Mouse (Mus musculus) neural tube, embryonic 13.5 days (tissue): ENCODE data around the gene Tmem147. TPM values are rescaled to one million over a fixed set of nuclear protein-coding genes. Genes with fewer than 3 reads are reported as not detected.
"Not testable (repeated sequence)": the region's sequence is repeated elsewhere in the genome, so short reads cannot be mapped to it uniquely, and the experiment has no call there.

ENCODE experiments used
- ATAC-seq: fragments of 200-750 bp; cut with Nextera tagmentation; 2 replicates; pipeline ENCODE4 v1.8.0; 2017; ENCODE audit warnings: low read depth, mild to moderate bottlenecking, moderate TSS enrichment, moderate library complexity
- H3K27ac ChIP-seq: fragments of 300-500 bp; sonication (generic); replicated peaks from 2 replicates; pipeline ENCODE4 v1.5.1; 2015; ENCODE audit warnings: moderate library complexity, mild to moderate bottlenecking, inconsistent platforms
- H3K27me3 ChIP-seq: fragments of 300-500 bp; sonication (generic); 2 replicates; pipeline ENCODE4 v1.6.1; 2015; ENCODE audit warnings: mild to moderate bottlenecking, inconsistent platforms
- H3K36me3 ChIP-seq: fragments of 300-500 bp; sonication (generic); 2 replicates; pipeline ENCODE4 v1.6.1; 2015; ENCODE audit warnings: mild to moderate bottlenecking, inconsistent platforms
- H3K4me1 ChIP-seq: fragments of 300-500 bp; sonication (generic); replicated peaks from 2 replicates; pipeline ENCODE4 v1.6.1; 2015; ENCODE audit warnings: inconsistent platforms
- H3K4me2 ChIP-seq: fragments of 300-500 bp; sonication (generic); 2 replicates; pipeline ENCODE4 v1.6.1; 2015; ENCODE audit warnings: inconsistent platforms, mild to moderate bottlenecking, moderate library complexity
- H3K4me3 ChIP-seq: fragments of 300-500 bp; sonication (generic); 2 replicates; pipeline ENCODE4 v1.5.1; 2015; ENCODE audit warnings: mild to moderate bottlenecking, inconsistent platforms
- H3K9ac ChIP-seq: fragments of 300-500 bp; sonication (generic); 2 replicates; pipeline ENCODE4 v1.6.1; 2015; ENCODE audit warnings: moderate library complexity, mild to moderate bottlenecking, inconsistent platforms
- H3K9me3 ChIP-seq: fragments of 300-500 bp; sonication (generic); 2 replicates; pipeline ENCODE4 v1.6.1; 2016; ENCODE audit warnings: inconsistent platforms
- WGBS: fragments of 180-500 bp; shearing (Covaris S2); methylation state at CpG from one replicate; pipeline ENCODE4 v1.1.7; 2015; 5-methylcytosine and 5-hydroxymethylcytosine counted together
- polyA plus RNA-seq: library from polyadenylated mRNA; unstranded; fragments of >200 nt; fragmentation: Nextera tagmentation; extraction: Ambion mirVana; gene quantifications from 2 replicates; pipeline ENCODE4 v1.2.1, GENCODE M21; 2015

Gene Tmem147
- polyA plus RNA-seq, 1 experiment from 2014 or later: 272 TPM

DNA sequence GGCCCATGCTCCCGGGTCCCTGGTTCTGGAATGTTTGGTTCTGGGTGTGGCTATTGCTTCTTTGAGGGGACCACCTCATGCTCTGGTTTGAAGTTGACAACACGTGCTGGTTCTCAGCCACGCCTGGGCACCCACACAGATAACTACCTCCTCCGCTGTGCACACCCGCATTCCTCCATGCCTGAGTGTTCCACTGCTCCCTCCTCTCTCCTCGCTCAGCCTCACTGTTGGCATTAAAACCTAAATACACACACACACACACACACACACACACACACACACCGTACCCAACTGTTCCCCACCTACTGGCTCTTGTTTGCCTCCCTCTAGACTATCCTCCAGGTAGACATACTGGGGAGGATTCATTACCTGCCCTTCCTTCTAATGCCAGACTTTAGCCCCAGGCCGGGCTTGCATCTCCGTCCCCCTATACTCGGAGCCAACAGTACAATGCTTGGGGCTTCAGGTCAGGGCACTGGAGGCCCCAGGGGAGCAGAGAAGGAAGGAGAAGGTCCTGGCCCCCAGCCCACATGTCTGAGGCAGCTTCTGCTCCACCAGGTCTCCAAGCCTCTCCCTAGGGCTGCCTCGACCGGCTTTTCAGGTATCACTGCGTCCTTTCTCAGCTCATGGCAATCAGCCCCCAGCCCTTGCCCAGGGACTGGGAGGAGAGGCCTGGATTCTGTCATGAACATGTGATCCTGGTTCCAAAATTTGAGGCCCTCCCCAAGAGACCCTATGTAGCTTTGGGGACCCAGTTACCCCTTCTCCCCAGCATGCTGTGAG lies 20.7 kb upstream of the Tmem147 start:
- Histone ChIP-seq H3K36me3 (peaks cover 29% of the 10 kb centered on the region), H3K27ac (no peak overlapping the region), H3K27me3 (no peaks in the 10 kb centered on the region), H3K4me1 (no peaks in the 10 kb centered on the region), H3K4me3 (no peak overlapping the region), H3K9ac (no peak overlapping the region), H3K4me2 (no peak overlapping the region), H3K9me3 (peaks cover 5% of the 10 kb centered on the region; the same call in 1 of the 2 replicates)
- WGBS: 90% methylated on average over 13 of the region's 13 CpGs
- ATAC-seq: no peak; the same call in 1 of the 2 replicates

DNA sequence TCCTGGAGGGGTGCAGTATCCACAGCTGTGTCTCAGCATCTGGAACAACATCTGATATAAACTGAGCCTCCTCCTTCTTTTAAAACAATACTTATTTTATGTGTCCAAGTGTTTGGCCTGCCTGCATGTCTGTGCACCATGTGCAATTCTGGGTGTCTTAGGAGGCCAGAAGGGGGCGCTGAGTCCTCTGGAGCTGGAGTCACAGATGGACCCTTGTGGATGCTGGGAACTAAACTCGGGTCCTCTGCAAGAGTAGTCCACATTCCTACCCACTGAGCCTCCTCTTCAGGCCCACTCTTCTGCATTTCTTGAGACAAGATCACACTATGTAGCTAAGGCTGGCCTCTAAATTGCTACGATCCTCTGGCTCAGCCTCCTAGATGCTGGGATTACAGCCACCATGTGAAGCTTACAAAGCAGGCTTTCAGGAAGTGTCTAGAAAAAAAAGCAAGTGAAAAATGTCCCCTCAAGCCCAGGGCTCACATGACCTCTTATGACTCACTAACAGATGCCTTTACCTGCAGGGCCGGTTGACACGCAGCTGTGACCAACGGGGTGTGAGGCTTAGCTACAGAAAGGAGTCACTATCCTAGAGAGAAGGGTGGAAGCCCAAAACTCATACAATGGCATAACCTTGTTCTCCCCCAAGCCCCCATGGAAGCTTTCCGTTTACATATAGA lies 18.3 kb upstream of the Tmem147 start:
- H3K9ac ChIP-seq: no peak overlapping the region
- no peaks in the 10 kb centered on the region for H3K9me3 ChIP-seq
- H3K4me3 ChIP-seq: no peak overlapping the region
- H3K4me1 ChIP-seq: peaks cover 7% of the 10 kb centered on the region; the same call in 1 of the 2 replicates
- no peak overlapping the region for H3K4me2 ChIP-seq
- no peak overlapping the region for H3K27ac ChIP-seq
- 86% methylated on average over 7 of the region's 7 CpGs for WGBS
- H3K27me3 ChIP-seq: no peaks in the 10 kb centered on the region
- peaks cover 11% of the 10 kb centered on the region for H3K36me3 ChIP-seq
- ATAC-seq: no peak

DNA sequence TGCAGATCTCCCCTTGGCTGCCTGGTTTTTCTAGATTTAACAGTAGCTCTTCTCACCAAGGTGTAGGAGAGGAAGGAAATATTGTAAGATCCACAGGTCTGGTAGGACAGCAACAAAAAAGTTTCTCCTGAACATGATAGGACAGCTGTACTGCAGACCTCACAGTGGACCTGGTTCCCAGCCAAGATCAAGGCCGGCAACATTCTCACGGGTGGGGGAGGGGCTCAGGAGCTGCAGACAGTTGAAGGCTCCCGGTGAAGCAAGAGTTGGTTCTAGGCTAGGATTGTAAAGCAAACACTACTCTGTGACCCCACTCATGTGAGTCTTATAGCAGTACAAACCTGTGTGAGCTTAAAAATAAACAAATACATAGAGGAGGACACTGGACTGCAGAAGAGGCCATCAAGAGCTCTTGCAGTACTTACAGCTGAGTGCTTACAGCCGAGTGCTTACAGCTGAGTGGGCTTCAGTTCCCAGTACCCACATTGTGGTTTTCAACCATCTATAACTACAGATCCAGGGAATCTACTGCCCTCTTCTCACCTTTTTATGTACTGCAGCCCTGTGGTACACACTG lies 14.8 kb upstream of the Tmem147 start:
- ATAC-seq: no peak
- Histone ChIP-seq H3K4me1 (peaks cover 7% of the 10 kb centered on the region; the same call in 1 of the 2 replicates), H3K27me3 (no peaks in the 10 kb centered on the region), H3K9ac (no peak overlapping the region), H3K9me3 (no peaks in the 10 kb centered on the region), H3K27ac (no peak overlapping the region), H3K4me3 (no peak overlapping the region), H3K4me2 (no peak overlapping the region), H3K36me3 (peaks cover 26% of the 10 kb centered on the region)
- 49% methylated on average over 4 of the region's 4 CpGs for WGBS

DNA sequence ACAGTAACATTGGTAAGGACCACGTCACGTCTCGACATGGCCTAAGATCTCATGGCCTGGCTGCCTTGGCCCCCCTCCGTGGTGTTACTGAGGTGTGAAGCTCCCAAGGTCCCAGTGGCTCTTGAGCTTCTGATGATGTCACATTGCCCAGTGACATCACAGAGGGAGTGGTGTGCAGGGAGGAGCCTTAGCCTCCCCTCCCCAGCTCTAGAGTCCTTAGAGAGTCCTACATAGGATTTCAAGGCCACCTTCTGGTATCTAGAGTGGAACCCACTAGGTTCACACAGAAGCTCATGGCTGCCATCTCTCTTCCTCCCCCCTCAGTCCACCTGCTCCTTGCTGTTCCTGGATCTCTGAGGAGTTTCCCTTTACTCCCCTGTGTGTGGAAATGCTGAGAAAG lies 14.3 kb upstream of the Tmem147 start, which contains the start of gene Gapdhs:
Gapdhs (minus strand) TSS at position 65 of the 400 bp plus-strand sequence.
- peaks cover 26% of the 10 kb centered on the region for H3K36me3 ChIP-seq
- not testable (repeated sequence) for H3K4me1 ChIP-seq, H3K9me3 ChIP-seq, ATAC-seq, H3K4me2 ChIP-seq, H3K27ac ChIP-seq, H3K4me3 ChIP-seq, H3K27me3 ChIP-seq, H3K9ac ChIP-seq
- WGBS: 82% methylated on average over 4 of the region's 4 CpGs

- peaks cover 30% of the 10 kb centered on the region for H3K36me3 ChIP-seq
- not testable (repeated sequence) for H3K4me2 ChIP-seq, H3K4me1 ChIP-seq, H3K9ac ChIP-seq, ATAC-seq, H3K4me3 ChIP-seq, H3K9me3 ChIP-seq, H3K27me3 ChIP-seq, H3K27ac ChIP-seq
- WGBS: 86% methylated on average over 2 of the region's 2 CpGs
Observed at GRCm38 (mm10) chr7:30742570-30742969, 13.2 kb upstream of the Tmem147 start.

DNA sequence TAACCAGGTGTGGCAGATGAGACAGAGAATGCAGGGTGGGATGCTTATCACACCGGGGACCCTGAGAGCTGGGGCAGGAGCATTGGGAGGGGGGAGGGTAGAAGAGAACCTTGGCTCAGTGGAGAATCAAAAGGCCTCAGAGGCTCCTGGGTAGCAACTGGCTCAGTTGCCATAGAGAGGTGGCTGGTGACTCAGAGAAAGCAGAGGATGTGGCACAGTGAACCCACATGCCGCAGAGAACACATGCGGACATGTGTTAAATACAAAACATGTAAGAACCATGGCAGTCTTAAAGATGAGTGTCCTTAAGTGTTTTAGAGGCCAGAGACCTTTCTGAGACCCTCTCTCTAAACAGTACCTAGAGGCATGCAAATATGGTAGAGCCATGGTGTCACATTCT lies 6.9 kb upstream of the Tmem147 start:
- H3K36me3 ChIP-seq: peaks cover 80% of the 10 kb centered on the region
- WGBS: 93% methylated on average over 3 of the region's 3 CpGs
- no peaks in the 10 kb centered on the region for H3K27me3 ChIP-seq
- H3K4me3 ChIP-seq: no peak overlapping the region
- no peak overlapping the region for H3K9ac ChIP-seq
- no peak for ATAC-seq
- H3K4me2 ChIP-seq: no peak overlapping the region
- H3K4me1 ChIP-seq: peaks cover 7% of the 10 kb centered on the region
- no peaks in the 10 kb centered on the region for H3K9me3 ChIP-seq
- H3K27ac ChIP-seq: no peak overlapping the region

GRCm38 (mm10) chr7:30730064-30730722 lies 853 bp upstream of the Tmem147 start:
- Histone ChIP-seq H3K4me3 (peak overlapping the region; percentile 82), H3K4me1 (peaks cover 34% of the 10 kb centered on the region), H3K4me2 (peak overlapping the region; percentile 86), H3K36me3 (peaks cover 54% of the 10 kb centered on the region), H3K27ac (peak overlapping the region; percentile 96), H3K9ac (peak overlapping the region; percentile 89)
- not testable (repeated sequence) for H3K9me3 ChIP-seq, H3K27me3 ChIP-seq, ATAC-seq
- WGBS: 25% methylated on average over 9 of the region's 22 CpGs

GRCm38 (mm10) chr7:30728739-30729395 lies 473 bp downstream of the Tmem147 start:
- peak overlapping the region; percentile 89 for H3K9ac ChIP-seq
- peaks cover 42% of the 10 kb centered on the region for H3K36me3 ChIP-seq
- peaks cover 34% of the 10 kb centered on the region for H3K4me1 ChIP-seq
- H3K27me3 ChIP-seq: no peaks in the 10 kb centered on the region
- peak; percentile 46 for ATAC-seq
- peak overlapping the region; percentile 82 for H3K4me3 ChIP-seq
- no peaks in the 10 kb centered on the region for H3K9me3 ChIP-seq
- H3K4me2 ChIP-seq: peak overlapping the region; percentile 86
- WGBS: 8% methylated on average over 26 of the region's 26 CpGs
- H3K27ac ChIP-seq: peak overlapping the region; percentile 96

GRCm38 (mm10) chr7:30728214-30728613 lies 1.1 kb downstream of the Tmem147 start:
- H3K9me3 ChIP-seq: no peaks in the 10 kb centered on the region

GRCm38 (mm10) chr7:30723274-30723953 lies 5.9 kb downstream of the Tmem147 start:
- Histone ChIP-seq H3K4me2 (no peak overlapping the region), H3K36me3 (peaks cover 18% of the 10 kb centered on the region), H3K4me1 (peaks cover 10% of the 10 kb centered on the region), H3K27me3 (0 out of 2 replicates have a peak, but pooled peaks cover 3% of the 10 kb centered on the region), H3K9me3 (no peaks in the 10 kb centered on the region), H3K9ac (no peak overlapping the region), H3K4me3 (no peak overlapping the region), H3K27ac (no peak overlapping the region)
- WGBS: 77% methylated on average over 6 of the region's 6 CpGs
- ATAC-seq: no peak

More at GRCm38 (mm10) chr7:30728214-30728613, 1.1 kb downstream of the Tmem147 start:
- ATAC-seq: no peak
- WGBS: 84% methylated on average over 6 of the region's 6 CpGs
- Histone ChIP-seq H3K27ac (no peak overlapping the region), H3K4me3 (peak overlapping the region; percentile 82), H3K36me3 (peaks cover 36% of the 10 kb centered on the region), H3K27me3 (no peaks in the 10 kb centered on the region), H3K4me1 (peaks cover 34% of the 10 kb centered on the region), H3K9ac (peak overlapping the region; percentile 89), H3K4me2 (peak overlapping the region; percentile 86)

- H3K4me1 ChIP-seq: peaks cover 11% of the 10 kb centered on the region
- no peak for ATAC-seq
- WGBS: 40% methylated on average over 7 of the region's 7 CpGs
Observed at GRCm38 (mm10) chr7:30721286-30721685, 8.1 kb downstream of the Tmem147 start.

More at GRCm38 (mm10) chr7:30721286-30721685, 8.1 kb downstream of the Tmem147 start:
- peaks cover 23% of the 10 kb centered on the region for H3K27me3 ChIP-seq
- no peak overlapping the region for H3K4me3 ChIP-seq
- no peak overlapping the region for H3K4me2 ChIP-seq
- peaks cover 2% of the 10 kb centered on the region; the same call in 1 of the 2 replicates for H3K36me3 ChIP-seq
- no peak overlapping the region; the same call in 1 of the 2 replicates for H3K9ac ChIP-seq
- no peaks in the 10 kb centered on the region for H3K9me3 ChIP-seq
- H3K27ac ChIP-seq: 0 out of 2 replicates have a peak overlapping the region, but pooled peaks have one; percentile 3
